Mouse (Mus musculus): ENCODE measurements around the gene Pde2a. TPM values are rescaled to one million over a fixed set of nuclear protein-coding genes. Genes with fewer than 3 reads are reported as not detected.

The Pde2a gene
- total and polyA plus RNA-seq, 3 experiments: 0.11 to 0.62 TPM; not detected in 1

DNA sequence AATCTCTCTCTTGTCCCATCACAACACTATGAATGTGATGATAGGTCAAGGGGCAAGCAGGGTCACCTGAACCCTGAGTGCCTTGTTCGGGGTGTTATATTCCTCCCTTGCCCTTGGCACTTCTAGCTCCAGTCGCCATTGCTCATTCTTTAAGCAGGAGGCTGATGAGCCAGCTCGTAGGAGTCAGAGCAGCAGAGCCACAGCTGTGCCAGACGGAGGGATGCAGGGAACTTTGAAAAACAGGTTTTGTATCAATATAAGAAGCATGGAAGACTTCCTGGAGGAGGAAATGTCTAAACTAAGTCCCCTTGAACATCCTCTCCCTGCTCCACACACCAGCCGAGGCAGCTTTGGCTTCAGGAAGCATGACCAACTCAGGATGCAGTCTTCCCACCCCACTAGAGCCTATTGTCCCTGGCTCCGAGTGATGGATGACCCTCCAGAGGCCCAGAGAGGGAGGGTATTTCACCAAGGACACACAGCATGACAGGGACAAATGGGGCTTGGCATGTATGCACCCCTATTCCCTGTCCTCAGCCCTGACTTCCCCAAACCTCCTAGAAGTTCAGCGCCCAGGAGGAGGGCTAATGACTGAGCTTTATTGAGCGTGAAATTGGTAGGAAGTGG, 60.5 kb downstream of the Pde2a start:
- Histone ChIP-seq H3K27me3 (ENCODE audit: control insufficient read depth in 1 of 2, insufficient read depth in 2 of 2, low read length in 2 of 2) (peaks cover 0 to 8% of the 10 kb centered on the region in 2 experiments), H3K9me3 (replicated peaks; ENCODE audit: insufficient read depth, low read length) (no peaks in the 10 kb centered on the region), H3K79me2 (ENCODE audit: control insufficient read depth, insufficient read depth, low read length, poor library complexity) (no peaks in the 10 kb centered on the region), H3K4me1 (ENCODE audit: control insufficient read depth in 1 of 2, insufficient read depth in 2 of 2, low read length in 2 of 2) (no peaks in the 10 kb centered on the region), H3K27ac (ENCODE audit: control insufficient read depth, low read depth, low read length) (no peak overlapping the region), H3K4me3 (ENCODE audit: control insufficient read depth in 1 of 2, insufficient read depth in 1 of 2, low read depth in 2 of 2, low read length in 2 of 2) (no peak overlapping the region), H3K36me3 (ENCODE audit: control insufficient read depth in 1 of 2, insufficient read depth in 2 of 2, low read length in 2 of 2) (no peaks in the 10 kb centered on the region), H3K9ac (ENCODE audit: control insufficient read depth, low read depth, low read length, poor library complexity, severe bottlenecking) (no peak overlapping the region)
- no peak for DNase-seq (ENCODE audit: low read depth, low spot score)
- TF ChIP-seq ZKSCAN1 (IDR thresholded peaks at IDR 0.05; ENCODE audit: low read depth, low read length) (no peak), CHD2 (IDR thresholded peaks at IDR 0.05; ENCODE audit: low read length) (no peak), SIN3A (IDR thresholded peaks at IDR 0.05; ENCODE audit: low read length) (no peak), POLR2A (IDR thresholded peaks at IDR 0.05; ENCODE audit: control insufficient read depth in 1 of 2, insufficient read depth in 1 of 2, low read depth in 1 of 2, low read length in 2 of 2, poor library complexity in 1 of 2) (no peak), KAT2A (conservative IDR thresholded peaks at IDR 0.05; ENCODE audit: low read depth, low read length) (no peak), TCF12 (IDR thresholded peaks at IDR 0.05; ENCODE audit: low read depth, low read length) (no peak), MYB (IDR thresholded peaks at IDR 0.05; ENCODE audit: low read depth, low read length) (no peak), JUND (IDR thresholded peaks at IDR 0.05; ENCODE audit: low read depth, low read length) (no peak), ZC3H11A (IDR thresholded peaks at IDR 0.05; ENCODE audit: low read depth, low read length) (no peak), SMC3 (IDR thresholded peaks at IDR 0.05; ENCODE audit: low read depth, low read length) (no peak), MAFK (IDR thresholded peaks at IDR 0.05; ENCODE audit: borderline replicate concordance, low read depth, low read length) (no peak), GABPA (IDR thresholded peaks at IDR 0.05; ENCODE audit: low read depth, low read length) (no peak), ETS1 (IDR thresholded peaks at IDR 0.05; ENCODE audit: low read depth, low read length) (no peak), MAZ (IDR thresholded peaks at IDR 0.05; ENCODE audit: low read depth, low read length) (no peak), MAX (IDR thresholded peaks at IDR 0.05; ENCODE audit: low read length) (no peak)

DNA sequence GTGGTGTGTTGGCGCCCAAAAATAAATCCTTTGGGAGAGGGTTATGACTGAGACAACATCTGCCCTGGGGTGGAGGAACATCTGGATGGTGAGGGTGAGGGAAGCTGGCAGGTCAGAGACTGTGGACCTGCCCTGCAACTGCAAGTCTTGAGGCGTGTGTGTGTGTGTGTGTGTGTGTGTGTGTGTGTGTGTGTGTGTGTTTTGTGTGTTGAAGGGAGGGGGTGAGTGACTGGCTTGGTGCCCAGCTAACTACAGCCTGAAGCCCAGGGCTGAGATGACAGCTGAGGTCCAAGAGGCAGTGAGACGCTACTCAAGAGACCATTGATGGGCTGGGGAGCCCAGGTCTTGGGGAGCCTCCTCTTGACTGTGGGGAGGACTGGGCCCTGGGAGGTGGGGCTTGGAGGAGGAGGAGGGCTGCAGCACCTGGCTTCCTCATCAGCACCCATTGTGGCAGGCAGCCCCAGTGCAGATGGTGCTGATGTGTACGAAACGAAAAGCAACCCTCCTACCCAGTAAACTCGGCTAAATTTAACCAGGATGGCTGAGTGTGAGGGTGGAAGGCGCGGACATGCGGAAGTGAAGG, 61.1 kb downstream of the Pde2a start:
- peaks cover 0 to 8% of the 10 kb centered on the region in 2 experiments for H3K27me3 ChIP-seq (ENCODE audit: control insufficient read depth in 1 of 2, insufficient read depth in 2 of 2, low read length in 2 of 2)
- no peaks in the 10 kb centered on the region for H3K4me1 ChIP-seq (ENCODE audit: control insufficient read depth in 1 of 2, insufficient read depth in 2 of 2, low read length in 2 of 2)
- H3K9ac ChIP-seq (ENCODE audit: control insufficient read depth, low read depth, low read length, poor library complexity, severe bottlenecking): no peak overlapping the region
- TF ChIP-seq MAZ (IDR thresholded peaks at IDR 0.05; ENCODE audit: low read depth, low read length): no peak
- no peak for TF ChIP-seq ZNF384 (IDR thresholded peaks at IDR 0.05; ENCODE audit: low read depth, low read length)
- TF ChIP-seq E2F4 (IDR thresholded peaks at IDR 0.05; ENCODE audit: borderline replicate concordance, low read depth, low read length): no peak
- TF ChIP-seq SMC3 (IDR thresholded peaks at IDR 0.05; ENCODE audit: low read depth, low read length): no peak
- no peak for TF ChIP-seq USF2 (IDR thresholded peaks at IDR 0.05; ENCODE audit: borderline replicate concordance in 1 of 2, insufficient read depth in 1 of 2, low read depth in 1 of 2, low read length in 2 of 2)
- TF ChIP-seq EP300 (IDR thresholded peaks at IDR 0.05; ENCODE audit: low read depth in 1 of 2, low read length in 2 of 2): no peak
- TF ChIP-seq MYC (IDR thresholded peaks at IDR 0.05; ENCODE audit: low read depth, low read length): no peak
- no peak for TF ChIP-seq JUND (IDR thresholded peaks at IDR 0.05; ENCODE audit: low read depth, low read length)
- no peak for TF ChIP-seq GATA1 (IDR thresholded peaks at IDR 0.05; ENCODE audit: low read depth, low read length)
- no peak for TF ChIP-seq GABPA (IDR thresholded peaks at IDR 0.05; ENCODE audit: low read depth, low read length)
- no peak for TF ChIP-seq RAD21 (IDR thresholded peaks at IDR 0.05; ENCODE audit: low read depth, low read length)
- no peak for TF ChIP-seq MYB (IDR thresholded peaks at IDR 0.05; ENCODE audit: low read depth, low read length)
- no peak for TF ChIP-seq NELFE (IDR thresholded peaks at IDR 0.05; ENCODE audit: low read depth, low read length)
- no peak for TF ChIP-seq TBP (IDR thresholded peaks at IDR 0.05; ENCODE audit: low read depth, low read length)
- no peak for TF ChIP-seq RCOR1 (IDR thresholded peaks at IDR 0.05; ENCODE audit: low read depth, low read length)
- TF ChIP-seq TAL1 (IDR thresholded peaks at IDR 0.05; ENCODE audit: low read length): no peak
- no peak for TF ChIP-seq CHD1 (IDR thresholded peaks at IDR 0.05; ENCODE audit: low read depth, low read length)
- H3K4me3 ChIP-seq (ENCODE audit: control insufficient read depth in 1 of 2, insufficient read depth in 1 of 2, low read depth in 2 of 2, low read length in 2 of 2): no peak overlapping the region
- DNase-seq (ENCODE audit: low read depth, low spot score): no peak
- H3K27ac ChIP-seq (ENCODE audit: control insufficient read depth, low read depth, low read length): no peak overlapping the region
- no peaks in the 10 kb centered on the region for H3K9me3 ChIP-seq (replicated peaks; ENCODE audit: insufficient read depth, low read length)
- H3K79me2 ChIP-seq (ENCODE audit: control insufficient read depth, insufficient read depth, low read length, poor library complexity): no peaks in the 10 kb centered on the region
- H3K36me3 ChIP-seq (ENCODE audit: control insufficient read depth in 1 of 2, insufficient read depth in 2 of 2, low read length in 2 of 2): no peaks in the 10 kb centered on the region

All from MEL (cell line).